Mouse (Mus musculus): ENCODE results near the gene Ispd. TPM values are rescaled to one million over a fixed set of nuclear protein-coding genes. Genes with fewer than 3 reads are reported as not detected.

Gene Ispd
- polyA plus RNA-seq, 1 experiment from 2014 or later: 16.7 TPM

- Histone ChIP-seq H3K4me3 (ENCODE audit: low read length) (no peak overlapping the region), H3K27ac (ENCODE audit: low read depth, low read length) (no peak overlapping the region), H3K36me3 (ENCODE audit: control insufficient read depth, insufficient read depth, low read length) (no peaks in the 10 kb centered on the region), H3K27me3 (ENCODE audit: control insufficient read depth, insufficient read depth, low read length) (no peaks in the 10 kb centered on the region), H3K9me3 (ENCODE audit: control insufficient read depth, low read length) (no peaks in the 10 kb centered on the region), H3K9ac (ENCODE audit: low read depth, low read length) (no peak overlapping the region), H3K4me1 (ENCODE audit: control insufficient read depth, insufficient read depth, low read length) (no peaks in the 10 kb centered on the region), H3K4me2 (replicated peaks; ENCODE audit: low read depth, low read length) (no peak overlapping the region)
- ATAC-seq (ENCODE audit: low FRiP score, low TSS enrichment): no peak
- WGBS: 72% methylated on average over 1 of the region's 1 CpGs
These were observed 323.1 kb downstream of the Ispd start for GRCm38 (mm10) chr12:36704380-36704779.

- H3K4me1 ChIP-seq (ENCODE audit: control insufficient read depth, insufficient read depth, low read length): no peaks in the 10 kb centered on the region
These were observed 327.6 kb downstream of the Ispd start for GRCm38 (mm10) chr12:36708810-36709209.

DNA sequence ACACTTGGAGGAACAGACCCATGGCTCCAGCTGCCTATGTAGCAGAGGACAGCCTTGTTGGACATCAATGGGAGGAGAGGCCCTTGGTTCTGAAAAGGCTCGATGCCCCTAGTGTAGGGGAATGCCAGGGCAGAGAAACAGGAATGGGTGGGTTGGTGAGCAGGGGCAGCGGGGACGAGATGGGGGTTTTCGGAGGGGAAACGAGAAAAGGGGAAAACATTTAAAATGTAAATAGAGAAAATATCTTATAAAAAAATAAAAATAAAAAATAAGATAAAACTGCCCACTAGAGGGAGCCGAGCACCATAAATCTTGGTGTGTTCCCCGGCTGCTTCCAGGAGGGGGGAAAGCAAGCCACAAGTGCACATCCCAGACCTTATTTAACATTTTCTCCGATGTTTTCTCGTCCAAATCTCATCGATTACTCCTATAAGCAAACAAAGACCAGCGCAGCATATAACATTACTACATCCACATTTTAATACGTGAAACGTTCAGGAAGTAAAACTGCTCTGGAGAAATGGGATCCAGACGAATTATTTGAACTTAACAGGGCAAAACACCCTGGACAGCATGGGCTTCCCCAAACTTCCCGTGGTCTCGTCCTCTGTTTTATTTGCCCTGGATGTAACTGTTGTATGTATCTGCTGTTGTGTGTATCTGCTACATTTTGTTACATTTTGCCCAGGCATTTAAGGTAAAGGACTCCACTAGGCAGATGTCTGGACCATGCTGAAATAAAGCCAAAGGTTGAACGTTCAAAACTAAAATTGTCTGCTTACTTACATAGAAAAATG is 332.8 kb downstream of the Ispd start:
- H3K36me3 ChIP-seq (ENCODE audit: control insufficient read depth, insufficient read depth, low read length): no peaks in the 10 kb centered on the region
- H3K9me3 ChIP-seq (ENCODE audit: control insufficient read depth, low read length): no peaks in the 10 kb centered on the region
- peak; percentile 60; the same call in 1 of the 2 replicates for ATAC-seq (ENCODE audit: low FRiP score, low TSS enrichment)
- H3K27ac ChIP-seq (ENCODE audit: low read depth, low read length): no peak overlapping the region
- 18% methylated on average over 17 of the region's 17 CpGs for WGBS
- H3K27me3 ChIP-seq (ENCODE audit: control insufficient read depth, insufficient read depth, low read length): no peaks in the 10 kb centered on the region
- peaks cover 17% of the 10 kb centered on the region; the same call in 1 of the 2 replicates for H3K4me1 ChIP-seq (ENCODE audit: control insufficient read depth, insufficient read depth, low read length)
- no peak overlapping the region; the same call in 1 of the 2 replicates for H3K9ac ChIP-seq (ENCODE audit: low read depth, low read length)
- H3K4me3 ChIP-seq (ENCODE audit: low read length): 0 out of 2 replicates have a peak overlapping the region, but pooled peaks have one; percentile 12
- peak overlapping the region; percentile 35 for H3K4me2 ChIP-seq (replicated peaks; ENCODE audit: low read depth, low read length)

More at GRCm38 (mm10) chr12:36708810-36709209, 327.6 kb downstream of the Ispd start:
- no peak overlapping the region for H3K4me2 ChIP-seq (replicated peaks; ENCODE audit: low read depth, low read length)
- no peaks in the 10 kb centered on the region for H3K27me3 ChIP-seq (ENCODE audit: control insufficient read depth, insufficient read depth, low read length)
- ATAC-seq (ENCODE audit: low FRiP score, low TSS enrichment): no peak
- no peaks in the 10 kb centered on the region for H3K9me3 ChIP-seq (ENCODE audit: control insufficient read depth, low read length)
- no peak overlapping the region for H3K4me3 ChIP-seq (ENCODE audit: low read length)
- H3K27ac ChIP-seq (ENCODE audit: low read depth, low read length): no peak overlapping the region
- WGBS: 83% methylated on average over 1 of the region's 1 CpGs
- no peak overlapping the region for H3K9ac ChIP-seq (ENCODE audit: low read depth, low read length)
- no peaks in the 10 kb centered on the region for H3K36me3 ChIP-seq (ENCODE audit: control insufficient read depth, insufficient read depth, low read length)

- Histone ChIP-seq H3K4me3 (ENCODE audit: low read length) (no peak overlapping the region), H3K9ac (ENCODE audit: low read depth, low read length) (no peak overlapping the region), H3K4me1 (ENCODE audit: control insufficient read depth, insufficient read depth, low read length) (peaks cover 17% of the 10 kb centered on the region; the same call in 1 of the 2 replicates), H3K9me3 (ENCODE audit: control insufficient read depth, low read length) (no peaks in the 10 kb centered on the region), H3K36me3 (ENCODE audit: control insufficient read depth, insufficient read depth, low read length) (no peaks in the 10 kb centered on the region), H3K27me3 (ENCODE audit: control insufficient read depth, insufficient read depth, low read length) (no peaks in the 10 kb centered on the region), H3K27ac (ENCODE audit: low read depth, low read length) (no peak overlapping the region), H3K4me2 (replicated peaks; ENCODE audit: low read depth, low read length) (no peak overlapping the region)
- 15% methylated on average over 5 of the region's 5 CpGs for WGBS
- ATAC-seq (ENCODE audit: low FRiP score, low TSS enrichment): peak; percentile 58
These were observed 336.3 kb downstream of the Ispd start for GRCm38 (mm10) chr12:36717526-36717925.

DNA sequence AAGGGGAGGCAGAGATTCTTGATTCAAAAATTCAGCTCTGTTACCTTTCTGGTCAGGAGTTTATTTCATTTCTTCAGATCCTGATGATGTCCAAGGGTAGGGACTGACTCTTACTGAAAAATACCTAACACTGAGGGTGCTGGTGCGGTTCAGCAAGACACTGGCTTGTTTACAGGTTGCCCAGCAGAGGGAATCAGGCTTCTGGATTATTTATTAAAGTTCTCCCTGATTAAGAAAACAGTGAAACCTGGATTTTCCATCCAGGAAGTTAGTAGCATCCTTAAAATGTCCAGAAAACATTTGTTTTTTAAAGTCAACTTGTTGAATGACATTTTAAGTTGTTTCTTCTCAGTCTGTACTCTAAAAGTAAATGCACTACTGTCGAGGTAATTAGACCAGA is 337.2 kb downstream of the Ispd start:
- Histone ChIP-seq H3K4me1 (ENCODE audit: control insufficient read depth, insufficient read depth, low read length) (peaks cover 17% of the 10 kb centered on the region; the same call in 1 of the 2 replicates), H3K27me3 (ENCODE audit: control insufficient read depth, insufficient read depth, low read length) (no peaks in the 10 kb centered on the region), H3K27ac (ENCODE audit: low read depth, low read length) (no peak overlapping the region), H3K4me2 (replicated peaks; ENCODE audit: low read depth, low read length) (no peak overlapping the region), H3K9ac (ENCODE audit: low read depth, low read length) (no peak overlapping the region), H3K36me3 (ENCODE audit: control insufficient read depth, insufficient read depth, low read length) (no peaks in the 10 kb centered on the region), H3K9me3 (ENCODE audit: control insufficient read depth, low read length) (no peaks in the 10 kb centered on the region), H3K4me3 (ENCODE audit: low read length) (no peak overlapping the region)
- ATAC-seq (ENCODE audit: low FRiP score, low TSS enrichment): no peak
- 31% methylated on average over 2 of the region's 2 CpGs for WGBS

DNA sequence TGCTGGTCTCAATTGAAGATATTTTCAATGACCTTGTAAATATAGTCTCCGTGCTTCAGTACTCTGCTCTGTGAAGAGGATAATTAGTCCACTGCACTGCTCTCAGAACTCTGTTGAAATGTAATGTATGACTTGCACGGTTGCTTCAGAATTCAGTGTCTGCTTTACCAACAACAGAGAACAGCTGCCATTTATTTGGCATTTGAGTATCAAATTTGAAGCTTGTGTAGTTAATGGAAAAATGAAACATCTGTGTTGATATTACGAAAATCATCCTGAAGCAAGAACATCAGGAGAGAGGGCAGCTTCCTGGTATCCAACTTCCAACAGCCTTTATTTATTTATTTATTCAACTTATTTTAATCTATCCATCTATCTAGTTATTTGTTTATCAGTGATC is 337.8 kb downstream of the Ispd start:
- WGBS: 43% methylated on average over 3 of the region's 3 CpGs
- Histone ChIP-seq H3K27ac (ENCODE audit: low read depth, low read length) (no peak overlapping the region), H3K4me1 (ENCODE audit: control insufficient read depth, insufficient read depth, low read length) (peaks cover 17% of the 10 kb centered on the region; the same call in 1 of the 2 replicates), H3K4me3 (ENCODE audit: low read length) (no peak overlapping the region), H3K36me3 (ENCODE audit: control insufficient read depth, insufficient read depth, low read length) (no peaks in the 10 kb centered on the region), H3K27me3 (ENCODE audit: control insufficient read depth, insufficient read depth, low read length) (no peaks in the 10 kb centered on the region), H3K9me3 (ENCODE audit: control insufficient read depth, low read length) (no peaks in the 10 kb centered on the region), H3K9ac (ENCODE audit: low read depth, low read length) (no peak overlapping the region), H3K4me2 (replicated peaks; ENCODE audit: low read depth, low read length) (no peak overlapping the region)
- ATAC-seq (ENCODE audit: low FRiP score, low TSS enrichment): no peak

DNA sequence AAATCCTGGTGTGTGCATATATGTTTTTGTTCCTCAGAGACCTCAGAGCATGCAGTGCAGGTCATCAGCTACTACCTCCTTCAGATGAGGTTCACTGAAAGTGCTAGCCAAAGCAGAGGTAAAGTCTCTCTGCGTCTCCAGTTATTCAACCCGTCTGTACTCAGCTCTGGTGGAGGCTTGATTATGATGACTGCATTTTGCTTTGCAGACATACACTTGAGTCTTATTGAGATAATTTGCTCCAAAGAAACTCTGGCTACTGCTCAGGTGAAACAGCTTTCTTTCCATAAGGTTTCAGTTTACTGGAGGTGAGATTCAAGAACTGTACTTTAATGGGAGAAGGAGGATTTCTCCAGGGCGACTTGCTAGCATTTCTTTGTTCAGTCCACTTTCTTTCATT is 339.5 kb downstream of the Ispd start:
- peaks cover 17% of the 10 kb centered on the region; the same call in 1 of the 2 replicates for H3K4me1 ChIP-seq (ENCODE audit: control insufficient read depth, insufficient read depth, low read length)
- WGBS: 76% methylated on average over 3 of the region's 3 CpGs
- H3K4me3 ChIP-seq (ENCODE audit: low read length): no peak overlapping the region
- H3K27me3 ChIP-seq (ENCODE audit: control insufficient read depth, insufficient read depth, low read length): no peaks in the 10 kb centered on the region
- H3K36me3 ChIP-seq (ENCODE audit: control insufficient read depth, insufficient read depth, low read length): no peaks in the 10 kb centered on the region
- H3K4me2 ChIP-seq (replicated peaks; ENCODE audit: low read depth, low read length): no peak overlapping the region
- H3K9ac ChIP-seq (ENCODE audit: low read depth, low read length): no peak overlapping the region
- H3K27ac ChIP-seq (ENCODE audit: low read depth, low read length): no peak overlapping the region
- ATAC-seq (ENCODE audit: low FRiP score, low TSS enrichment): no peak
- no peaks in the 10 kb centered on the region for H3K9me3 ChIP-seq (ENCODE audit: control insufficient read depth, low read length)

GRCm38 (mm10) chr12:36721223-36721622 is 340.0 kb downstream of the Ispd start:
- Histone ChIP-seq H3K9ac (ENCODE audit: low read depth, low read length) (no peak overlapping the region), H3K9me3 (ENCODE audit: control insufficient read depth, low read length) (no peaks in the 10 kb centered on the region), H3K4me1 (ENCODE audit: control insufficient read depth, insufficient read depth, low read length) (peaks cover 17% of the 10 kb centered on the region; the same call in 1 of the 2 replicates), H3K27ac (ENCODE audit: low read depth, low read length) (no peak overlapping the region), H3K27me3 (ENCODE audit: control insufficient read depth, insufficient read depth, low read length) (no peaks in the 10 kb centered on the region), H3K4me3 (ENCODE audit: low read length) (no peak overlapping the region), H3K4me2 (replicated peaks; ENCODE audit: low read depth, low read length) (no peak overlapping the region), H3K36me3 (ENCODE audit: control insufficient read depth, insufficient read depth, low read length) (no peaks in the 10 kb centered on the region)
- 49% methylated on average over 6 of the region's 6 CpGs for WGBS
- 0 out of 2 replicates have a peak, but pooled peaks have one; percentile 34 for ATAC-seq (ENCODE audit: low FRiP score, low TSS enrichment)

DNA sequence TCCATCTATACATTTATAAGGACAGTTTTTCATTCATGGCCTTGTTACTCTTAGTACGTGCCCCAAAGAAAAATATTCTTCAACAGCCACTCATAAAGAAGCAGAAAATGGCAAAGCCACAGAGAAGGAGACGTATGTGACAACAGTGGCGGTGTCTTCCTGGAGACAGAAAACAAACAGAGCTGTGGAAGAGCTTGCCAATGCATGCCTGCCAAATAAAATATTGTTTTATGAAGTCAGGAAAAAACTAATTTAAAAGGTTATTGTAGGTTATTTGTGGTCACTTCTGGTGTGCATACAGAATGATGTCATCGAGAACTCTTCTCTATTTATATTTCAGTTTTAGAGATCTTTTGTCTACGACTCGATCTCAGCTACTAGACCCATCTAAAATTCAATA is 341.5 kb downstream of the Ispd start:
- no peak overlapping the region for H3K27ac ChIP-seq (ENCODE audit: low read depth, low read length)
- H3K36me3 ChIP-seq (ENCODE audit: control insufficient read depth, insufficient read depth, low read length): no peaks in the 10 kb centered on the region

More for the DNA sequence above, 341.5 kb downstream of the Ispd start:
- Histone ChIP-seq H3K4me1 (ENCODE audit: control insufficient read depth, insufficient read depth, low read length) (peaks cover 10% of the 10 kb centered on the region; the same call in 1 of the 2 replicates), H3K27me3 (ENCODE audit: control insufficient read depth, insufficient read depth, low read length) (no peaks in the 10 kb centered on the region), H3K9me3 (ENCODE audit: control insufficient read depth, low read length) (no peaks in the 10 kb centered on the region), H3K4me3 (ENCODE audit: low read length) (no peak overlapping the region), H3K9ac (ENCODE audit: low read depth, low read length) (no peak overlapping the region), H3K4me2 (replicated peaks; ENCODE audit: low read depth, low read length) (no peak overlapping the region)
- WGBS: 65% methylated on average over 6 of the region's 6 CpGs
- no peak for ATAC-seq (ENCODE audit: low FRiP score, low TSS enrichment)

Data from kidney, embryonic 14.5 days (tissue).